Mouse (Mus musculus) forebrain, embryonic 11.5 days (tissue): ENCODE measurements around the gene Fezf2. TPM values are rescaled to one million over a fixed set of nuclear protein-coding genes. Genes with fewer than 3 reads are reported as not detected.
A peak's percentile ranks its signal among the peaks of the same experiment; 100 is the strongest.

Experiments used
- ATAC-seq: fragments of 200-750 bp; cut with Nextera tagmentation; replicated peaks from 2 replicates; pipeline ENCODE4 v1.8.0; 2017; ENCODE audit warnings: moderate TSS enrichment; ENCODE audit not compliant: low FRiP score
- DNase-seq: peaks from one replicate; pipeline ENCODE4 v3.0.0-alpha.2; 2017; ENCODE audit warnings: low spot score
- H3K27ac ChIP-seq: fragments of 300-500 bp; sonication (generic); 2 replicates; pipeline ENCODE4 v1.5.1; 2014; ENCODE audit warnings: low read depth, low read length
- H3K27me3 ChIP-seq: fragments of 300-500 bp; sonication (generic); 2 replicates; pipeline ENCODE4 v1.6.1; 2014; ENCODE audit warnings: mild to moderate bottlenecking, low read length, mixed read lengths; ENCODE audit not compliant: control insufficient read depth, insufficient read depth
- H3K36me3 ChIP-seq: fragments of 300-500 bp; sonication (generic); 2 replicates; pipeline ENCODE4 v1.6.1; 2014; ENCODE audit warnings: mild to moderate bottlenecking, low read length, moderate library complexity, mixed read lengths; ENCODE audit not compliant: control insufficient read depth, insufficient read depth
- H3K4me1 ChIP-seq: fragments of 300-500 bp; sonication (generic); replicated peaks from 2 replicates; pipeline ENCODE4 v1.6.1; 2014; ENCODE audit warnings: low read length, mixed read lengths; ENCODE audit not compliant: control insufficient read depth, insufficient read depth
- H3K4me2 ChIP-seq: fragments of 300-500 bp; sonication (generic); 2 replicates; pipeline ENCODE4 v1.6.1; 2014; ENCODE audit warnings: low read depth, mild to moderate bottlenecking, low read length, moderate library complexity, mixed read lengths; ENCODE audit not compliant: severe bottlenecking
- H3K4me3 ChIP-seq: fragments of 300-500 bp; sonication (generic); 2 replicates; pipeline ENCODE4 v1.5.1; 2014; ENCODE audit warnings: low read depth, low read length
- H3K9ac ChIP-seq: fragments of 300-500 bp; sonication (generic); 2 replicates; pipeline ENCODE4 v1.6.1; 2014; ENCODE audit warnings: low read length
- H3K9me3 ChIP-seq: fragments of 300-500 bp; sonication (generic); 2 replicates; pipeline ENCODE4 v1.6.1; 2016; ENCODE audit warnings: low read length, mixed read lengths; ENCODE audit not compliant: control insufficient read depth
- WGBS: fragments of 180-500 bp; shearing (Covaris S2); extraction: QIAGEN DNeasy Blood & Tissue Kit; methylation state at CpG from one replicate; pipeline ENCODE4 v1.1.7; 2014; 5-methylcytosine and 5-hydroxymethylcytosine counted together
- polyA plus RNA-seq: library from polyadenylated mRNA; unstranded; fragments of >200 nt; fragmentation: Nextera tagmentation; extraction: Ambion mirVana; gene quantifications from 2 replicates; pipeline ENCODE4 v1.2.1, GENCODE M21; 2014

Gene Fezf2
- polyA plus RNA-seq, 1 experiment from 2014 or later = 51.5 TPM

DNA sequence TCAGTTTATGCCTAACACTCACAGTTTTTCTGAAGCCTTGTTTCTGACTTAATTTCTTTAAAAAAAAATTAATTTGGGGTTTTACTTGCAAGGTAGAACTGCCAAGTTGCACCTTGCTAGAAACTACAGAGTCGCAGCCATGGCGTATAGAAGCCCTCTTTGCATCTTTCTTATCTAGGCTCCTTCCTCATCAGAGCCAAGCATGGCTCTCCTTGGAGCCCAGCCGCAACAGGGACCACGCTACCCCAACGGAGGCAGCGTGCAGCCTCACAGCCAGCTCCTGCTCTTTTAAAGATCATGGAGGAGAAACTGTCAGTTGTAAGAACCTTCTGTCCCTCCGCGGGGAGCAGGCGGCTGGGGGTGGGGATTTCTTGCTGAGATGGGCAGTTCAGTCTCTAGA is 29.9 kb upstream of the Fezf2 start:
- Histone ChIP-seq H3K4me1 (no peaks in the 10 kb centered on the region; the same call in 1 of the 2 replicates), H3K4me3 (no peak overlapping the region), H3K9me3 (no peaks in the 10 kb centered on the region), H3K36me3 (no peaks in the 10 kb centered on the region), H3K27ac (no peak overlapping the region), H3K4me2 (no peak overlapping the region), H3K9ac (no peak overlapping the region), H3K27me3 (peaks cover 17% of the 10 kb centered on the region; the same call in 1 of the 2 replicates)
- DNase-seq = no peak
- no peak for ATAC-seq
- 24% methylated on average over 9 of the region's 9 CpGs for WGBS

DNA sequence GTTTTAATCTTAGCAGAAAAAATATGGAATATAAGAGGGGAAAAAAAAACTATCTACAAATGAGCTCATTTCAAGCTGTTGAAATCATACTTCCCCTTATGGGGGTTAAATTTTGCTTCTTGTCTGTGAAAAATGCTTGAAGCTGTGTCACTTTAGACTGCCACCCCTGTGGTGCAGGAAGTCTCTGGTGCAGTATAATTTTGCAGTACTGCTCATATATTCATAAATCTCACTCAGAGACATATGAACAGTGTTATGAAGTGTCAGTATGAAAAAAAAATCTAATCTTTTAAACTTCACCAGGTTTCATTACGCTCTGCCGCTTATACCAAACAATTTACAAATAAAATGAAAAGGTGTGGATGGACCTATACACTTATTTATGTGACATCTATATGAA is 29.3 kb upstream of the Fezf2 start:
- Histone ChIP-seq H3K36me3 (no peaks in the 10 kb centered on the region), H3K4me3 (no peak overlapping the region), H3K4me1 (no peaks in the 10 kb centered on the region; the same call in 1 of the 2 replicates), H3K9me3 (no peaks in the 10 kb centered on the region), H3K9ac (no peak overlapping the region), H3K27me3 (peaks cover 16% of the 10 kb centered on the region; the same call in 1 of the 2 replicates), H3K4me2 (no peak overlapping the region), H3K27ac (no peak overlapping the region)
- ATAC-seq (no peak), DNase-seq (no peak)
- 92% methylated on average over 2 of the region's 2 CpGs for WGBS

DNA sequence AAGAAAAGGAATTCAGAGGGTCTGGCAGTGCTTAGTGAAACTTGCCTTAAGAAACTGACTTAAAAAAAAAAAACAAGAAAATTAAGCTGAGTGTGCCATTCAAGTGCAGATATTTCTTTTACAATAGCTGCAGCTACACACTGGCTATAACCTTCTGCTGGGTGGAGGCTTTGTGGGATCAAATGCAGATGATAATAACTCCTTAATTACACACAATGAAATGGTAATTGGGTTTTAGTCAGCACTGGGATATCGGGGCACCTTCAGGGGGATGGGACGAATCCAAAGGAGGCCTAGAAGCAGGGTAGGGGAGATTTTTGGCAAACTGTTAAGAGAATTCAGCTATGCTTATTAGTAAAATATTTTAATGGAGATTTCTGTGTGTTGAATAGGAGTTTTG is 27.5 kb upstream of the Fezf2 start:
- 20% methylated on average over 2 of the region's 2 CpGs for WGBS
- ATAC-seq = no peak

GRCm38 (mm10) chr14:12350271-12350916 is 2.4 kb upstream of the Fezf2 start:
- no peak overlapping the region for H3K27ac ChIP-seq
- WGBS = 8% methylated on average over 16 of the region's 16 CpGs
- H3K4me1 ChIP-seq = peaks cover 16% of the 10 kb centered on the region; the same call in 1 of the 2 replicates
- peaks cover 52% of the 10 kb centered on the region for H3K27me3 ChIP-seq
- no peaks in the 10 kb centered on the region for H3K36me3 ChIP-seq
- no peak overlapping the region for H3K4me2 ChIP-seq
- no peak for ATAC-seq
- DNase-seq = peak; percentile 53
- H3K9ac ChIP-seq = no peak overlapping the region
- H3K4me3 ChIP-seq = no peak overlapping the region
- no peaks in the 10 kb centered on the region for H3K9me3 ChIP-seq

More for the DNA sequence above, 27.5 kb upstream of the Fezf2 start:
- peaks cover 15% of the 10 kb centered on the region for H3K27me3 ChIP-seq
- no peak overlapping the region for H3K27ac ChIP-seq
- DNase-seq = no peak
- H3K4me1 ChIP-seq = no peaks in the 10 kb centered on the region; the same call in 1 of the 2 replicates
- no peak overlapping the region for H3K4me2 ChIP-seq
- H3K9me3 ChIP-seq = no peaks in the 10 kb centered on the region
- H3K9ac ChIP-seq = no peak overlapping the region
- H3K36me3 ChIP-seq = no peaks in the 10 kb centered on the region
- H3K4me3 ChIP-seq = no peak overlapping the region

- H3K4me2 ChIP-seq = no peak overlapping the region
- H3K9me3 ChIP-seq = no peaks in the 10 kb centered on the region
- no peak overlapping the region for H3K4me3 ChIP-seq
- H3K27ac ChIP-seq = no peak overlapping the region
- ATAC-seq = no peak
- H3K27me3 ChIP-seq = peaks cover 56% of the 10 kb centered on the region
- no peak for DNase-seq
- H3K9ac ChIP-seq = no peak overlapping the region
- peaks cover 21% of the 10 kb centered on the region; the same call in 1 of the 2 replicates for H3K4me1 ChIP-seq
- no peaks in the 10 kb centered on the region for H3K36me3 ChIP-seq
- WGBS = 4% methylated on average over 15 of the region's 15 CpGs
Measured at GRCm38 (mm10) chr14:12349334-12350090, 1.5 kb upstream of the Fezf2 start.

DNA sequence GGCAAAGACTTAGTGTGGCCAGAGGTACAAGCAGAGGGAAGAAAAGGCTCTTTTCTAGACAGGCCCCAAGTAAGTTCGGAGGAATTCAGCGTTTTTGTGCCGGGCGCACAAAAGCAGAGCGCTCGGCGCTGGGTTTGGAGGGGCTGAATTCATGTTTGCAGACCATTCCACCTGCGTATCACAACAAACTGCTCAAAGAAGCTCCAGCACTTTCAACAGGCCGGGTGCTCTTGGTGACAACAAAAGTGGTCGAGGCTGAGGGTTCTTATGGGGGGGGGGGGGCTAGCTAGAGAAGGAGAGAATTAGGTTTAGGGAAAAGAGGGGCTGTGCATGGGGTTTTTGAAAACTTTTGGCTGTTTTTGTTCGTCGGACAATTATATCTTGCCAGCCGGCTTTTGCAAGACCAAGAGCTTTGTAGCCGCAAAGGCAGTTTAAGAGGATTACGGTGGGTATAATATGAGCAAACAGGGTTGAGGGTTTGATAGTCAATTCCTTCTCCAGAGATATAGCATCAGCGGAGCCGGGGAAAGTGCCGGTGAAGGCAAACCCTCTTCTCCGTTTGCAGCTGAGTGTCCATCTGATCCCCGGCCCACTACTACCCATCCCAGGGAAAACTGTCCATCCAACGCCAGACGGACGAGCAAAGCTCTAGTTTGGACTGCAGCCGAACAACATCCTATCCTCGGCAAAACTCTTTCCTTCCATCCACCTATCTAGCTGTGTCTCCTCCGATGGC is 956 bp downstream of the Fezf2 start:
- under 1% methylated on average over 26 of the region's 26 CpGs for WGBS
- H3K36me3 ChIP-seq = no peaks in the 10 kb centered on the region
- DNase-seq = peak; percentile 84
- H3K9me3 ChIP-seq = no peaks in the 10 kb centered on the region
- peak overlapping the region; percentile 91; the same call in 1 of the 2 replicates for H3K9ac ChIP-seq
- H3K27ac ChIP-seq = peak overlapping the region; percentile 97
- peak overlapping the region; percentile 60 for H3K4me3 ChIP-seq
- peak; percentile 65 for ATAC-seq
- H3K4me2 ChIP-seq = peak overlapping the region; percentile 60
- peaks cover 25% of the 10 kb centered on the region; the same call in 1 of the 2 replicates for H3K4me1 ChIP-seq
- peaks cover 57% of the 10 kb centered on the region for H3K27me3 ChIP-seq

- peaks cover 25% of the 10 kb centered on the region; the same call in 1 of the 2 replicates for H3K4me1 ChIP-seq
- H3K9me3 ChIP-seq = no peaks in the 10 kb centered on the region
- H3K9ac ChIP-seq = peak overlapping the region; percentile 91
- peak overlapping the region; percentile 60 for H3K4me3 ChIP-seq
- H3K4me2 ChIP-seq = peak overlapping the region; percentile 60
- ATAC-seq (peak; percentile 38), DNase-seq (peak; percentile 87)
- H3K36me3 ChIP-seq = no peaks in the 10 kb centered on the region
- H3K27me3 ChIP-seq = peaks cover 55% of the 10 kb centered on the region
- peak overlapping the region; percentile 97 for H3K27ac ChIP-seq
- under 1% methylated on average over 50 of the region's 50 CpGs for WGBS
Measured at GRCm38 (mm10) chr14:12346011-12346864, 1.8 kb downstream of the Fezf2 start.
